Mouse (Mus musculus): ENCODE results near the gene Fbxw10. TPM values are rescaled to one million over a fixed set of nuclear protein-coding genes. Genes with fewer than 3 reads are reported as not detected.
A peak's percentile ranks its signal among the peaks of the same experiment; 100 is the strongest.

Fbxw10 gene
- polyA plus RNA-seq, 1 experiment from 2014 or later: 0.43 TPM

GRCm38 (mm10) chr11:62879220-62880048, 32.6 kb downstream of the Fbxw10 start, which contains the start of gene Tvp23b:
TSS of gene Tvp23b (plus strand) at chr11:62879455.
- no peaks in the 10 kb centered on the region for H3K36me3 ChIP-seq (ENCODE audit: control insufficient read depth, insufficient read depth, low read length)

GRCm38 (mm10) chr11:62883407-62883806, 36.5 kb downstream of the Fbxw10 start:
- H3K9me3 ChIP-seq (ENCODE audit: control insufficient read depth, low read length): no peaks in the 10 kb centered on the region
- no peaks in the 10 kb centered on the region for H3K27me3 ChIP-seq (replicated peaks; ENCODE audit: control insufficient read depth, insufficient read depth, low read length)
- H3K36me3 ChIP-seq (ENCODE audit: control insufficient read depth, insufficient read depth, low read length): 0 out of 2 replicates have a peak, but pooled peaks cover 6% of the 10 kb centered on the region
- no peak for ATAC-seq
- H3K4me1 ChIP-seq (ENCODE audit: control insufficient read depth, insufficient read depth, low read length): no peaks in the 10 kb centered on the region
- no peak overlapping the region for H3K4me2 ChIP-seq (ENCODE audit: low read depth, low read length)
- H3K27ac ChIP-seq (ENCODE audit: low read length): no peak overlapping the region
- no peak overlapping the region for H3K9ac ChIP-seq (ENCODE audit: low read depth, low read length)
- no peak overlapping the region for H3K4me3 ChIP-seq (ENCODE audit: low read length)
- WGBS: 92% methylated on average over 8 of the region's 8 CpGs

More at GRCm38 (mm10) chr11:62879220-62880048, 32.6 kb downstream of the Fbxw10 start, which contains the start of gene Tvp23b:
- peak within 1 kb of the TSS; percentile 91 for H3K9ac ChIP-seq (ENCODE audit: low read depth, low read length)
- under 1% methylated on average over 55 of the region's 55 CpGs for WGBS
- H3K4me2 ChIP-seq (ENCODE audit: low read depth, low read length): peak within 1 kb of the TSS; percentile 70
- H3K27me3 ChIP-seq (replicated peaks; ENCODE audit: control insufficient read depth, insufficient read depth, low read length): no peaks in the 10 kb centered on the region
- H3K27ac ChIP-seq (ENCODE audit: low read length): peak within 1 kb of the TSS; percentile 92
- peak; percentile 98 for ATAC-seq
- no peaks in the 10 kb centered on the region for H3K4me1 ChIP-seq (ENCODE audit: control insufficient read depth, insufficient read depth, low read length)
- H3K9me3 ChIP-seq (ENCODE audit: control insufficient read depth, low read length): no peaks in the 10 kb centered on the region
- H3K4me3 ChIP-seq (ENCODE audit: low read length): peak within 1 kb of the TSS; percentile 64

GRCm38 (mm10) chr11:62885323-62885722, 38.5 kb downstream of the Fbxw10 start:
- no peaks in the 10 kb centered on the region for H3K27me3 ChIP-seq (replicated peaks; ENCODE audit: control insufficient read depth, insufficient read depth, low read length)
- no peak overlapping the region for H3K4me2 ChIP-seq (ENCODE audit: low read depth, low read length)
- 75% methylated on average over 5 of the region's 5 CpGs for WGBS
- H3K9ac ChIP-seq (ENCODE audit: low read depth, low read length): no peak overlapping the region
- H3K27ac ChIP-seq (ENCODE audit: low read length): no peak overlapping the region
- H3K36me3 ChIP-seq (ENCODE audit: control insufficient read depth, insufficient read depth, low read length): 0 out of 2 replicates have a peak, but pooled peaks cover 6% of the 10 kb centered on the region
- H3K4me1 ChIP-seq (ENCODE audit: control insufficient read depth, insufficient read depth, low read length): no peaks in the 10 kb centered on the region
- no peaks in the 10 kb centered on the region for H3K9me3 ChIP-seq (ENCODE audit: control insufficient read depth, low read length)
- ATAC-seq: no peak
- H3K4me3 ChIP-seq (ENCODE audit: low read length): no peak overlapping the region

GRCm38 (mm10) chr11:62890796-62891195, 43.9 kb downstream of the Fbxw10 start:
- no peaks in the 10 kb centered on the region for H3K4me1 ChIP-seq (ENCODE audit: control insufficient read depth, insufficient read depth, low read length)
- H3K27ac ChIP-seq (ENCODE audit: low read length): no peak overlapping the region
- no peak for ATAC-seq
- 87% methylated on average over 4 of the region's 4 CpGs for WGBS
- no peaks in the 10 kb centered on the region for H3K27me3 ChIP-seq (replicated peaks; ENCODE audit: control insufficient read depth, insufficient read depth, low read length)
- H3K36me3 ChIP-seq (ENCODE audit: control insufficient read depth, insufficient read depth, low read length): 0 out of 2 replicates have a peak, but pooled peaks cover 3% of the 10 kb centered on the region
- H3K4me3 ChIP-seq (ENCODE audit: low read length): no peak overlapping the region
- no peaks in the 10 kb centered on the region for H3K9me3 ChIP-seq (ENCODE audit: control insufficient read depth, low read length)
- no peak overlapping the region for H3K9ac ChIP-seq (ENCODE audit: low read depth, low read length)
- H3K4me2 ChIP-seq (ENCODE audit: low read depth, low read length): no peak overlapping the region

GRCm38 (mm10) chr11:62891763-62892162, 44.9 kb downstream of the Fbxw10 start:
- H3K36me3 ChIP-seq (ENCODE audit: control insufficient read depth, insufficient read depth, low read length): 0 out of 2 replicates have a peak, but pooled peaks cover 3% of the 10 kb centered on the region
- no peak overlapping the region for H3K9ac ChIP-seq (ENCODE audit: low read depth, low read length)
- H3K27ac ChIP-seq (ENCODE audit: low read length): no peak overlapping the region
- no peaks in the 10 kb centered on the region for H3K27me3 ChIP-seq (replicated peaks; ENCODE audit: control insufficient read depth, insufficient read depth, low read length)
- no peak overlapping the region for H3K4me2 ChIP-seq (ENCODE audit: low read depth, low read length)
- H3K4me1 ChIP-seq (ENCODE audit: control insufficient read depth, insufficient read depth, low read length): no peaks in the 10 kb centered on the region
- ATAC-seq: no peak
- no peak overlapping the region for H3K4me3 ChIP-seq (ENCODE audit: low read length)
- 90% methylated on average over 11 of the region's 11 CpGs for WGBS
- no peaks in the 10 kb centered on the region for H3K9me3 ChIP-seq (ENCODE audit: control insufficient read depth, low read length)

- Histone ChIP-seq H3K36me3 (ENCODE audit: control insufficient read depth, insufficient read depth, low read length) (no peaks in the 10 kb centered on the region), H3K4me3 (ENCODE audit: low read length) (no peak overlapping the region), H3K9me3 (ENCODE audit: control insufficient read depth, low read length) (no peaks in the 10 kb centered on the region), H3K4me2 (ENCODE audit: low read depth, low read length) (no peak overlapping the region), H3K4me1 (ENCODE audit: control insufficient read depth, insufficient read depth, low read length) (no peaks in the 10 kb centered on the region), H3K27ac (ENCODE audit: low read length) (no peak overlapping the region), H3K9ac (ENCODE audit: low read depth, low read length) (no peak overlapping the region), H3K27me3 (replicated peaks; ENCODE audit: control insufficient read depth, insufficient read depth, low read length) (no peaks in the 10 kb centered on the region)
- 30% methylated on average over 12 of the region's 12 CpGs for WGBS
- ATAC-seq: no peak; the same call in 1 of the 2 replicates
Observed at GRCm38 (mm10) chr11:62901699-62902323, 54.9 kb downstream of the Fbxw10 start.

- Histone ChIP-seq H3K27ac (ENCODE audit: low read length) (no peak overlapping the region), H3K9me3 (ENCODE audit: control insufficient read depth, low read length) (no peaks in the 10 kb centered on the region), H3K4me3 (ENCODE audit: low read length) (no peak overlapping the region), H3K9ac (ENCODE audit: low read depth, low read length) (no peak overlapping the region), H3K4me1 (ENCODE audit: control insufficient read depth, insufficient read depth, low read length) (no peaks in the 10 kb centered on the region), H3K36me3 (ENCODE audit: control insufficient read depth, insufficient read depth, low read length) (no peaks in the 10 kb centered on the region), H3K4me2 (ENCODE audit: low read depth, low read length) (no peak overlapping the region), H3K27me3 (replicated peaks; ENCODE audit: control insufficient read depth, insufficient read depth, low read length) (no peaks in the 10 kb centered on the region)
- WGBS: 78% methylated on average over 6 of the region's 6 CpGs
- no peak for ATAC-seq
Observed at GRCm38 (mm10) chr11:62903871-62904495, 57.1 kb downstream of the Fbxw10 start.

GRCm38 (mm10) chr11:62909720-62910306, 62.9 kb downstream of the Fbxw10 start:
- H3K4me3 ChIP-seq (ENCODE audit: low read length): no peak overlapping the region
- H3K27ac ChIP-seq (ENCODE audit: low read length): no peak overlapping the region
- 71% methylated on average over 3 of the region's 3 CpGs for WGBS
- no peak overlapping the region for H3K9ac ChIP-seq (ENCODE audit: low read depth, low read length)
- ATAC-seq: no peak
- H3K27me3 ChIP-seq (replicated peaks; ENCODE audit: control insufficient read depth, insufficient read depth, low read length): no peaks in the 10 kb centered on the region
- H3K4me2 ChIP-seq (ENCODE audit: low read depth, low read length): no peak overlapping the region
- no peaks in the 10 kb centered on the region for H3K9me3 ChIP-seq (ENCODE audit: control insufficient read depth, low read length)
- H3K4me1 ChIP-seq (ENCODE audit: control insufficient read depth, insufficient read depth, low read length): no peaks in the 10 kb centered on the region
- no peaks in the 10 kb centered on the region for H3K36me3 ChIP-seq (ENCODE audit: control insufficient read depth, insufficient read depth, low read length)

GRCm38 (mm10) chr11:62911362-62911761, 64.5 kb downstream of the Fbxw10 start:
- Histone ChIP-seq H3K4me2 (ENCODE audit: low read depth, low read length) (no peak overlapping the region), H3K9ac (ENCODE audit: low read depth, low read length) (no peak overlapping the region)

More at GRCm38 (mm10) chr11:62911362-62911761, 64.5 kb downstream of the Fbxw10 start:
- ATAC-seq: no peak
- Histone ChIP-seq H3K4me3 (ENCODE audit: low read length) (no peak overlapping the region), H3K4me1 (ENCODE audit: control insufficient read depth, insufficient read depth, low read length) (no peaks in the 10 kb centered on the region), H3K36me3 (ENCODE audit: control insufficient read depth, insufficient read depth, low read length) (no peaks in the 10 kb centered on the region), H3K27ac (ENCODE audit: low read length) (0 out of 2 replicates have a peak overlapping the region, but pooled peaks have one; percentile 10), H3K9me3 (ENCODE audit: control insufficient read depth, low read length) (no peaks in the 10 kb centered on the region), H3K27me3 (replicated peaks; ENCODE audit: control insufficient read depth, insufficient read depth, low read length) (no peaks in the 10 kb centered on the region)
- 52% methylated on average over 8 of the region's 8 CpGs for WGBS
